Mouse (Mus musculus) thymus, adult 2 months (tissue): ENCODE measurements at regions not wholly inside any gene's neighbourhood (a gene's known extent, or its start where the extent isn't known, plus 50 kb on each side); places are given as distances from the start of the nearest gene placed in this dataset.

ENCODE experiments used
- CTCF ChIP-seq: fragments of 200-500 bp; IDR thresholded peaks from 2 replicates; pipeline ENCODE4 v1.5.1; 2012; ENCODE audit warnings: mild to moderate bottlenecking, control low read depth, low read length, moderate library complexity, borderline replicate concordance; ENCODE audit not compliant: control insufficient read depth, poor library complexity, insufficient read depth; ENCODE audit errors: extremely low read depth
- POLR2A ChIP-seq: fragments of 200-500 bp; IDR thresholded peaks from 2 replicates; pipeline ENCODE4 v1.6.1; 2012; ENCODE audit warnings: mild to moderate bottlenecking, low read length, control low read depth, moderate library complexity; ENCODE audit not compliant: control insufficient read depth, poor library complexity, insufficient read depth; ENCODE audit errors: extremely low read depth

DNA sequence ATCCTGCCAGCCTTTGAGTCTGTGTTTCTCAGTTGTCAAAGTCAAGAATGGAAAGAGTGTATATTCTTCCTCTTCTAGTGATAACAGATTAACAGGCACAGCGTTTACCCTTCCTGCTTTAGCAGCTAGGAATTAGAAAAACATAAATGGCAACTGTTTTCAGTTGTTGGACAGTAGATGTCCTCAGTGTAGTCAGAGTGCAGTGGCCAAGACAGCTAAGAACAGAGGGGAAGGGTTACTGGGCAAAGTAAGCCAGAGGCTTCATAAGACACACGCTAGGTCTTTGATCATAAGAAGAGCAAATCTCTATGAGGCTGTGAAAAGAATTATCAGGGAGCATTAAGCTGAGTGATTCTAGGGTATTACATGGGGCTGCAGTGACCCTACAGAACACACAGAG lies 191.3 kb downstream of the Cyp26b1 start:
- TF ChIP-seq CTCF (no peak), POLR2A (no peak)
